Mouse (Mus musculus) thymus, postnatal 14 days (tissue): Measurements from ENCODE around the gene Apobec2.
A peak's percentile ranks its signal among the peaks of the same experiment; 100 is the strongest.
"Not testable (repeated sequence)": the region's sequence is repeated elsewhere in the genome, so short reads cannot be mapped to it uniquely, and the experiment has no call there.

ENCODE experiments used
- DNase-seq: peaks from one replicate; pipeline ENCODE4 v3.0.0; 2021

Apobec2 gene

GRCm38 (mm10) chr17:48432158-48432980 lies at the start of gene Apobec2:
Gene Apobec2 (minus strand): TSS chr17:48432930.
- no peak for DNase-seq

GRCm38 (mm10) chr17:48479952-48480351 lies 47.2 kb upstream of the Apobec2 start:
- DNase-seq: no peak

GRCm38 (mm10) chr17:48475444-48475843 lies 42.7 kb upstream of the Apobec2 start:
- no peak for DNase-seq

- not testable (repeated sequence) for DNase-seq
Measured at GRCm38 (mm10) chr17:48474282-48474681, 41.6 kb upstream of the Apobec2 start.

GRCm38 (mm10) chr17:48467395-48468231 lies 34.9 kb upstream of the Apobec2 start:
- DNase-seq: peak; percentile 87

- DNase-seq: peak; percentile 56
Measured at GRCm38 (mm10) chr17:48466769-48467394, 34.2 kb upstream of the Apobec2 start.

GRCm38 (mm10) chr17:48463391-48463790 lies 30.7 kb upstream of the Apobec2 start:
- no peak for DNase-seq

GRCm38 (mm10) chr17:48462096-48462495 lies 29.4 kb upstream of the Apobec2 start:
- peak; percentile 86 for DNase-seq

- DNase-seq: no peak
Measured at GRCm38 (mm10) chr17:48457971-48458653, 25.4 kb upstream of the Apobec2 start.

- no peak for DNase-seq
Measured at GRCm38 (mm10) chr17:48455955-48456354, 23.2 kb upstream of the Apobec2 start.

- DNase-seq: no peak
Measured at GRCm38 (mm10) chr17:48454688-48455087, 22.0 kb upstream of the Apobec2 start, which contains the start of gene Unc5cl. Gene Unc5cl (plus strand): TSS chr17:48454901.

GRCm38 (mm10) chr17:48454190-48454589 lies 21.5 kb upstream of the Apobec2 start:
- DNase-seq: no peak

- DNase-seq: no peak
Measured at GRCm38 (mm10) chr17:48453489-48453888, 20.8 kb upstream of the Apobec2 start.

- no peak for DNase-seq
Measured at GRCm38 (mm10) chr17:48451753-48452444, 19.2 kb upstream of the Apobec2 start.

GRCm38 (mm10) chr17:48451353-48451675 lies 18.6 kb upstream of the Apobec2 start, which contains the start of gene Tspo2:
Gene Tspo2 (minus strand): TSS chr17:48451522.
- DNase-seq: no peak

- DNase-seq: no peak
Measured at GRCm38 (mm10) chr17:48450666-48451352, 18.1 kb upstream of the Apobec2 start.

GRCm38 (mm10) chr17:48447675-48448074 lies 14.9 kb upstream of the Apobec2 start:
- no peak for DNase-seq

- DNase-seq: no peak
Measured at GRCm38 (mm10) chr17:48443542-48444145, 10.9 kb upstream of the Apobec2 start.

GRCm38 (mm10) chr17:48442745-48443457 lies 10.2 kb upstream of the Apobec2 start:
- no peak for DNase-seq

- DNase-seq: no peak
Measured at GRCm38 (mm10) chr17:48437421-48437911, 4.7 kb upstream of the Apobec2 start.
